Comparison of ENCODE assay signal across 15 mouse cellular contexts in the genomic region with DNA sequence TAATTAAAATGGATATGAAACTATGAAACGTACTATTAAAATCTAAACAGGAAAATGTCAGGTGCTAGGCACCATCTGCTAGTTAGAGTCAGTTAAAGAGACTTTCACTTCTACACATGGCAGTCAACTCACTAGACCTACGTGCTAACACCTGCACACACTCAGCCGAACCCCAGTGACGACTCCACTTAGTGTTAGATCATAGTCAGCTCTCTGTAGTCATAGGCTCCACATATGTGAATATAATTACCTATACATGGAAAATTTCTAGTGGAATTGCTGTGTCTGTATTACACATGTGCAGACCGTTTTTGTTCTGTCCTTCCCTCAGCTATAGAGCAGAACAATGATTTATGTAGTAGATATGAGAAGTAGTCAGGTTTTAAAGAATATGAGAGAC.
"Had no signal": no experiment of that assay in that cellular context is flagged by ENCODE, and none has a peak within 500 bp of the region (broad histone marks: within the 10 kb centered on the region; RNA-seq: fewer than 3 reads in every experiment).

No protein-coding gene starts in this region.

- H3K4me3 ChIP-seq: lung, embryonic 15.5 days; megakaryocyte, embryonic 14.5 days; midbrain, embryonic 12.5 days; neural tube, embryonic 12.5 days had no signal

- H3K9ac ChIP-seq: liver, postnatal 0 days; lung, embryonic 15.5 days; midbrain, embryonic 12.5 days; neural tube, embryonic 12.5 days had no signal

- ATAC-seq: liver, postnatal 0 days; lung, postnatal 0 days had no signal

- H3K27me3 ChIP-seq: lung, embryonic 15.5 days; megakaryocyte, embryonic 14.5 days; midbrain, embryonic 12.5 days; neural tube, embryonic 12.5 days had no signal

- H3K27ac ChIP-seq: lung, embryonic 15.5 days; macrophage; midbrain, embryonic 12.5 days; neural tube, embryonic 12.5 days had no signal

- DNase-seq: liver, postnatal 0 days; lung, adult 2 months; lung, postnatal 14 days; lung, postnatal 36 days; midbrain, embryonic 14.5 days; right cerebral cortex, postnatal 14 days; thymus, adult 18-20 months; thymus, postnatal 14 days; thymus, postnatal 36 days had no signal

- H3K9me3 ChIP-seq: lung, embryonic 15.5 days; midbrain, embryonic 12.5 days; neural tube, embryonic 12.5 days had no signal

- H3K4me1 ChIP-seq: megakaryocyte, embryonic 14.5 days; neural tube, embryonic 12.5 days had no signal

- H3K4me2 ChIP-seq: lung, embryonic 15.5 days; midbrain, embryonic 12.5 days; neural tube, embryonic 12.5 days had no signal

- H3K36me3 ChIP-seq: lung, embryonic 15.5 days; midbrain, embryonic 12.5 days; neural tube, embryonic 12.5 days had no signal
